In the genomic region with DNA sequence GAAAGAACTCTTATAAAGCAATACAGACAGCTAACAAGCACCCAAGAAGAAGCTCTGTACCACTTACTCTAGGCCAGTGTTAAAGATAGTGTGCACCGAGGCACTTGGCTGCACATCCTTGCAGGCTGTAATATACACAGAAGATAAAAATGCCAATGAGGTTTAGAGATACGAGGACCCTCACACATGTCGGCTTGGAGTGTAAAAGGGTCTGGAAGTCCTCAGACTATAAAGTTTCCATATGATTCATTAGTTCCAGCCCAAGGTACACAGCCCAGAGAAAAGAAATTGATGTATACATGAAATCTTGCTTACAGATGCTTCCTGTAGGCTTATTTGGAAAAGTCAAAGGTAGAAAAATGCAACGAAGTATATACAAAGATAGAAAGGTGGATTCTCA, we compare ENCODE assay signal across 10 mouse cellular contexts.
"Had no signal": no experiment of that assay in that cellular context is flagged by ENCODE, and none has a peak within 500 bp of the region (broad histone marks: within the 10 kb centered on the region; RNA-seq: fewer than 3 reads in every experiment).

No protein-coding gene starts in this region.

- H3K4me3 ChIP-seq: intestine, embryonic 15.5 days; liver, embryonic 12.5 days; midbrain, embryonic 10.5 days; myocyte; neural tube, embryonic 15.5 days had no signal

- H3K36me3 ChIP-seq: intestine, embryonic 15.5 days; liver, embryonic 12.5 days; midbrain, embryonic 10.5 days; neural tube, embryonic 15.5 days had no signal

- H3K4me2 ChIP-seq: intestine, embryonic 15.5 days; liver, embryonic 12.5 days; neural tube, embryonic 15.5 days had no signal

- H3K4me1 ChIP-seq: intestine, embryonic 15.5 days; liver, embryonic 12.5 days; midbrain, embryonic 10.5 days; neural tube, embryonic 15.5 days had no signal

- ATAC-seq: liver, embryonic 12.5 days had no signal

- DNase-seq: left cerebral cortex, postnatal 4 days; midbrain, embryonic 14.5 days; right cerebral cortex, adult 18-20 months; right cerebral cortex, postnatal 25 days; thymus, postnatal 36 days had no signal

- H3K27ac ChIP-seq: liver, embryonic 12.5 days; midbrain, embryonic 10.5 days; neural tube, embryonic 15.5 days had no signal

- H3K27me3 ChIP-seq: intestine, embryonic 15.5 days; liver, embryonic 12.5 days; neural tube, embryonic 15.5 days had no signal

- H3K9me3 ChIP-seq: intestine, embryonic 15.5 days; liver, embryonic 12.5 days; midbrain, embryonic 10.5 days; neural tube, embryonic 15.5 days had no signal

- H3K9ac ChIP-seq: intestine, embryonic 15.5 days; liver, embryonic 12.5 days; neural tube, embryonic 15.5 days had no signal
